Mouse (Mus musculus): Measurements from ENCODE around the gene Fam131b.

GRCm38 (mm10) chr6:42328757-42329156 lies 4.3 kb upstream of the Fam131b start:
- TF ChIP-seq CTCF (IDR thresholded peaks at IDR 0.05; ENCODE audit: control insufficient read depth, insufficient read depth, insufficient read length) (no peak), MYOG (IDR thresholded peaks at IDR 0.05; ENCODE audit: control insufficient read depth, extremely low read depth, insufficient read length) (no peak), USF1 (IDR thresholded peaks at IDR 0.05; ENCODE audit: low read depth) (no peak)
